Mouse (Mus musculus) thymus, postnatal 10 days (tissue): ENCODE data around the gene Ccn2.
"Not testable (repeated sequence)": the region's sequence is repeated elsewhere in the genome, so short reads cannot be mapped to it uniquely, and the experiment has no call there.

Experiments
- DNase-seq, 2 experiments: peaks; one replicate each; pipeline ENCODE4 v3.0.0; 2021; ENCODE audit warnings: low spot score in 2 of 2

Gene Ccn2

DNA sequence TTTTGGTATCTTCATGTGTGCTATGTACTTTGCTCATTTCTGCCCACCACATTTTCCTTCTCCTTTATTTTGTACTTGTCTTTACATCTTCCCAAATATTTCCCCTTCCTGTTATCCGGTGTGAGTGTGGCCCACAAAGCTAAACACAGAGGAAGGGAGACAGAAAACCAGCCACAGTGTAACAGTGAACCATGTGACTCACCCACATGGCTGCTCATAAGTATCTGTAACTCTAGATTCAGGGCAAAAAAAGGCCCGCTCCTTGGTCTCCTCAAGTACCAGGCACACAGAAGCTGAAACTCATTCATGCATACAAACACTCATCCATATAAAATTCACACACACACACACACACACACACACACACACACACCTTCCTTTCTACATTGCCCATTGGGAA, 7.8 kb downstream of the Ccn2 start:
- no peak for DNase-seq

DNA sequence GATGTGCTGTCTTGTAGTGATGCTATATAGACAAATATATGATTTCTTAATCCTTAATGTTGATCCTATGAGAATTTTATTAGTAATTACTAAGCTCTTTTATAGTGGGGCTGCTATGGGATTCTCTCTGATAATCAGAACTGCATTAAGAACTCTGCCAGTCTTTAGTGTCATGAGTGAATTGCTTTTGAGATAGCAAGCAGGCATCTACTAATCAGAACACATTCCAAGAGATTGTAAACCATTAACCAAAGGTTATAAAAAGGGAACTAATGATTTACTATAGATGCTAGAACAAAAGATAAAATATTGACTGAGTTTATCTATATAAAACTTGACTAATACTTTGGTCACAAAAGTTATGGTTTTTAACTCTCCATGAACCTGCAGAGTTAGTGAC, 8.5 kb downstream of the Ccn2 start:
- DNase-seq: no peak

GRCm38 (mm10) chr10:24609146-24609545, 13.9 kb downstream of the Ccn2 start:
- DNase-seq: no peak

DNA sequence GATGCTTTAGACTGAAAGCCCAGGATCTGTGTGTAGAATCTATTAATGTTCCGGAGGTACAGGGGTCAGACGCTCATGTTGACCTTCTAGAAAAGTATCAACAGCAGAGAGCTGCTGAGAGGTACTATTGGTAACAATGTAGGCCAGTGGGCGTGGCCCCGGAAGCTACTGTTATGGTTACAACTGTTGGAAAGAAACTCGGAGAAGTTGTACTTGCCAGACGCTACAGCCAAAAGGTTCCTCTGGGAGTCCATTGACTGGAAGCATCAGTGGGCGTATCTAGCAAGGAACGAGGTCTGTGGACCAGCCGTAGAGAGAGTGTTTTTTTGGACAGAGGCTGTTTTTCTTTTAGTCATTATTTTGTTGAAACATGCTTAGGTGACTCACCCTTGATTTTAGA, 14.5 kb downstream of the Ccn2 start:
- no peak for DNase-seq

DNA sequence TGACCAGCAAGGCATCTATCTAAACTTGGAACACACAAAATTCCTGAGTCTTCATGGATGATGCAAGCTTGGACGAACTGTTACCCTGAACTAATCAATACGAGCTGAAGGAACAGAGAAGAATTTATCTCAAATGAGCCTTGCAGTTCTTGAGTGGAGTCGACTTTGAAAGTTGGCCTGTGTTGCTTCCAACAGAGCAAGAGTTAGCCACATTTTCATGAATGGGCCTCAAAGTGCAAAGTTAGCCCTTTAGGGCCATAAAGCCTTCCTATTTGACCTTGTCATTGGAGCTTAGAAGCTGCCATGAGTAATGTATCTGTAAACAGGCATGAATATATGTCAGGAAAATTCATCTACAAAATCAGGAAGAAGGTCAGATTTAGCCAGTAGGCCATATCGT, 19.5 kb downstream of the Ccn2 start:
- no peak for DNase-seq

- DNase-seq: no peak
Measured at GRCm38 (mm10) chr10:24615799-24616198, 20.6 kb downstream of the Ccn2 start.

DNA sequence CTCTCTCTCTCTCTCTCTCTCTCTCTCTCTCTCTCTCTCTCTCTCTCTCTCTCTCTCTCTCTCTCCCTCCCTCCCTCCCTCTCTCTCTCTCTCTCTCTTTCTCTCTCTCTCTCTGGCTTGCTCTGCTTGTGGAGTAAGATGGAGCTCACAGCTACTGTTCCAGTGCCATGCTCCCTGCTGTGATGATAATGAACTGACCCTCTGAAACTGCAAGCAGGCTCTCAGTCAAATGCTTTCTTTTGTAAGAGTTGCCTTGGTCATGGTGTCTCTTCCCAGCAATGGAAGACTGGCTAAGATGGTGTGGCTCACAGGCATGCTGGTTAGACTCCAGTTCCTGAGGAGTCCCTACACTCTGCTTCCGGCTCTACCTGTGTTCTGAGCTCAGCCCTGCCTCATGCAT, 21.3 kb downstream of the Ccn2 start:
- not testable (repeated sequence) for DNase-seq

DNA sequence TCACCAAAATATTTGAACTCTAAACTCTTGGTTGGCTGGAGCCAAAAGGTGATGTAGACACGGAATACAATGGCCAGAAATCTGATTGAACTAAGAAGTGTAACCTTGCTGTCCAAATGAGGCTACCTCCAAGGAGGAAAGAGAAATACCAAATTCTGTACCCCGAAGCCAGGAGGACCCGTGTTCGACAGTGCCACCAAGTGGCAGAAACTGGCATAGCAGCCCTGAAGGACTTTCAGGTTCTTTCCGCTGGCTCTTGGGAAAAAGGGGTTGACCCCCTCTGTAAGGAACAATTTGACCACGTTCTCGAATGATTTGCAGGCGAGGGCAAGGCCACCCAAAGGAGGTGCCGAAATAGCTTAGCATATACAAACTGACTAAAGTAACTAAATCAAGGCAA, 26.3 kb downstream of the Ccn2 start:
- peak; percentile 22 to 65 for DNase-seq

DNA sequence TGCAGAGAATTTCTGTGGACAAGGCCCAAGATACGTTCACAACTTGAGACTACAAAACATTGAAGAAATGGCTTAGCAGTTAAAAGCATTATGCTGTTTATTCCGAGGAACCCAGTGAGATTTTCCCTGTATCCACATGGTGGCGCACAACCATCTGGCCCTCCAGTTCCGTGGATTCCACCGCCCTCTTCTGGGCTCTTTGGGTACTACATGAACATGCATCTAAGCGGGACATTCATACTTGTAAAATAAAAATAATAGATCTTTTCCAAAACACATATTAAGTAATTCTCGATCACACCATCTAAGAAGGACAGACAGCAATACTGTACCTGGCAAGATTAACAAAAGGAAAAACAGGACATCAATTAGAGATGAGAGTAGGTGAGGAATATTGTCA, 27.3 kb downstream of the Ccn2 start:
- DNase-seq: peak; percentile 66 to 89

DNA sequence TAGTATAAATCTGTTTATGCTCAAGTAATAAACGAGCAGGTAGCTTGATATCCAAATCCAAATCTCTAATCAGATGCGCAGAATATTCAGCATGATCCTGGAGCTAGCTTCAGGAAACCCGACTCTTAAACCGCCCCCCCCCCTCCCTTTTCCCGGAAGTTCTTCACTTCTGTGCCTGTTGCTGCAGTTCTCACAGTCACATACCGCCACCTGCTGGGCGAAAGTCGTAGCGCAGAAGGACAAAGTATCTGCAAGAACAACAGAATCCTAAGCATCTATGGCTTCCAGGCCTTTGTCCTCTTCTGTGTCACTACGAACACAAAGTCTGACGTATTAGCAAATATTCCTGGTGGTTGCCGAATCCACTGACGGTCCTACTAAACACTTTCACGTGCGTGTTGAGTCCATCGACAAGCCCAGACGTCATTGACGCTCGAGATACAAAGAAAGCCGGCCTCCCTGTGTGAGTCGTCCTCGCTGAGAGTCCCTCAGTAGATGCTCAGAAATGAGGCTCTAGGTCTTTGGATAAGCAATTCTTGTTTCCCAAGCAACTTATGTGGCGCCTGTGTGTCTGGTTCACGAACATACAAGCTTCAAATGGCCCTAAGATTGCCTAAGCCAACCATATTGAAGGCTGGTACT, 29.9 kb downstream of the Ccn2 start:
- peak; percentile 71 to 90 for DNase-seq

- DNase-seq: no peak
Measured at GRCm38 (mm10) chr10:24627262-24627661, 32.0 kb downstream of the Ccn2 start.

DNA sequence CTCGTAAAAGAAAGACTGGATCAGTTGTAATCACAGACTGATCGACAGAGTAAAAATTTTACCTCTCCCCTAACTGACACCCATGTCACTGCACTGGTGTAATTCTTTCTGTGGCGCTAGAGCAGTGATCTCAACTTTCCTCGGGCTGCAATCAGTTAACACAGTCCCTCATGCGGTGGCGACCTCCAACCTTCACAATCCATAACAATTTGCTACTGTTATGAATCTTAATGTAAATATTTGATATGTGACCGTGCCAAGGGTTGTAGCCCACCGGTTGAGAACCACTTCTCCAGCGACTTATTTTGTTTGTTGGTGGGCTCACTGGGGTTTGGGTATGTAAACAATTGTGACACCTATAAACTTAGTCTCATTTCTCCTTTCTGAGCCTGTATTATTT, 33.2 kb downstream of the Ccn2 start:
- no peak for DNase-seq

GRCm38 (mm10) chr10:24629086-24629720, 34.0 kb downstream of the Ccn2 start:
- DNase-seq: no peak

- peak; percentile 39 to 78 for DNase-seq
Measured at GRCm38 (mm10) chr10:24630469-24631081, 35.3 kb downstream of the Ccn2 start.

- no peak for DNase-seq
Measured at GRCm38 (mm10) chr10:24631122-24631521, 35.9 kb downstream of the Ccn2 start.

GRCm38 (mm10) chr10:24634288-24634687, 39.0 kb downstream of the Ccn2 start:
- DNase-seq: no peak

DNA sequence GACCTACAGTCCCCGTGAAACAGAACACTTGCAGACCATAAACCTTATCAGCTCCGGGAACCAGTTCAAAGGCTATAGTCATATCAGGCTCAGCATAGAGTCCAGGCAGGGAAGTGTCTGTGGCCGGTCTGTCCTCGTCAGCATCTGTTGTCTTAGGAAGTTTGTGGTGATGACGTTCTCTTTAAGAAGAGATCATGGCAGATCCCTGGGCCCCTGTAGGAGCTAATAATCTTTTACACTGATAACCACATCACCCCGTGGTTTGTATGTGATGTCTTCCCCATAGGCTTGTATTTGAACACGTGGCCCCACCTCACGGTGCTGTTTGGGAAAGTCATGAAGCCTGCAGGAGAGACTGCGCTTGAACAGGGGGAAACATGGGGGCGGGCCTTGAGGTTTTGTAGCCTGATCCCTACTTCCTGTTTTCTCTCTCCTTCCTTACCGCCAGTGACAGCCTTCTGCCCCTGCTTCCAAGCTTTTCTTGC, 40.1 kb downstream of the Ccn2 start:
- DNase-seq: peak; percentile 40 to 41

- peak; percentile 45 for DNase-seq
Measured at GRCm38 (mm10) chr10:24635884-24636283, 40.6 kb downstream of the Ccn2 start.

GRCm38 (mm10) chr10:24636986-24637385, 41.7 kb downstream of the Ccn2 start:
- DNase-seq: no peak

DNA sequence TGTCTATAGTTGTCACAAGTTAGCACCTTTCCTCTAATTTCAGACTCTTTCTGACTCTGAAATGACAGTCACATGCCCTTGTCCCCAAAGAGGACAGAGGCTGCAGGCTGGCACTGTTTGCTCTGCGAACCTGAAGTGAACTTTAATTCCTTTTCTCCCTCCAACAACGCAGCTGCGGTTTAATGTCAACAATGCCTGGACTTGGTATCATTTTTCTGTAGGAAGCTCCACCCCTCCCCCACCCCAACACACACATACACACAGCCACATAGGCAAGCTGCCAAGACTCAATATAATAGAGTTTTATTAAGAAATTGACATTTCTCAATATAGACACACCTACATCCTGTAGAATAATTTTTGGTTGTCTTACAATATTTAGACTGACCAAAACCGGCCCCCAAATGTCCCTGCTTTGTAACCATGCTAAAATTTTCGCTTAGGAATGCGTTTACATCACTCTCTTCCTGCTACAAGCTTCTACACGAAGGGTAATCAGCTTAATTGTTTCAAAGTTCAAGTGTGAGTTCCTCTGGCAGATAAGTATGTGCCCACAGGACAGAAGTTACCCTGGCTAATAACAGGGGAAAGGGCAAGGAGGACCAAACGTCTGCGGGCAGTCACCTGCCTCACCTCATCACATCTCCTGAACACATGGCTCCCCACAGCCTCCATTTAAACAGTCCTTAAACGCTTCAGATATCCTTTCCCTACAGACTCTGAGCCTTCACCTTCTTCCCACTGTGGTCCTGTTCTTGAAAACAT, 43.2 kb downstream of the Ccn2 start:
- no peak for DNase-seq

GRCm38 (mm10) chr10:24639596-24639995, 44.4 kb downstream of the Ccn2 start:
- no peak for DNase-seq

- no peak for DNase-seq
Measured at GRCm38 (mm10) chr10:24640186-24640875, 45.1 kb downstream of the Ccn2 start.
